Mouse (Mus musculus) midbrain, postnatal 0 days (tissue): ENCODE measurements around the gene Nfic. TPM values are rescaled to one million over a fixed set of nuclear protein-coding genes. Genes with fewer than 3 reads are reported as not detected.

Experiments
- ATAC-seq: fragments of 200-750 bp; cut with Nextera tagmentation; 2 replicates; pipeline ENCODE4 v1.8.0; 2017; ENCODE audit warnings: moderate number of reproducible peaks, mild to moderate bottlenecking, moderate TSS enrichment, moderate library complexity; ENCODE audit not compliant: low FRiP score
- DNase-seq: peaks from one replicate; pipeline ENCODE4 v3.0.0-alpha.2; 2015; ENCODE audit warnings: low spot score
- H3K27ac ChIP-seq: fragments of 300-500 bp; sonication (generic); 2 replicates; pipeline ENCODE4 v1.5.1; 2014; ENCODE audit warnings: low read depth, mild to moderate bottlenecking, low read length, mixed read lengths
- H3K27me3 ChIP-seq: fragments of 300-500 bp; sonication (generic); 2 replicates; pipeline ENCODE4 v1.6.1; 2014; ENCODE audit warnings: low read length, control low read depth, mixed read lengths; ENCODE audit not compliant: insufficient read depth
- H3K36me3 ChIP-seq: fragments of 300-500 bp; sonication (generic); 2 replicates; pipeline ENCODE4 v1.6.1; 2014; ENCODE audit warnings: low read length, control low read depth, mixed read lengths; ENCODE audit not compliant: insufficient read depth
- H3K4me1 ChIP-seq: fragments of 300-500 bp; sonication (generic); 2 replicates; pipeline ENCODE4 v1.6.1; 2014; ENCODE audit warnings: mild to moderate bottlenecking, control low read depth, antibody characterized with exemption, low read length, mixed read lengths; ENCODE audit not compliant: insufficient read depth
- H3K4me2 ChIP-seq: fragments of 300-500 bp; sonication (generic); 2 replicates; pipeline ENCODE4 v1.6.1; 2014; ENCODE audit warnings: low read depth, mild to moderate bottlenecking, low read length, mixed read lengths; ENCODE audit not compliant: poor library complexity, severe bottlenecking
- H3K4me3 ChIP-seq: fragments of 300-500 bp; sonication (generic); 2 replicates; pipeline ENCODE4 v1.5.1; 2014; ENCODE audit warnings: low read depth, mild to moderate bottlenecking, low read length, moderate library complexity
- H3K9ac ChIP-seq: fragments of 300-500 bp; sonication (generic); replicated peaks from 2 replicates; pipeline ENCODE4 v1.6.1; 2014; ENCODE audit warnings: mild to moderate bottlenecking, low read length, moderate library complexity, mixed read lengths; ENCODE audit not compliant: poor library complexity, severe bottlenecking
- H3K9me3 ChIP-seq: fragments of 300-500 bp; sonication (generic); 2 replicates; pipeline ENCODE4 v1.6.1; 2016; ENCODE audit warnings: low read length, control low read depth
- CTCF ChIP-seq: IDR thresholded peaks from 2 replicates; pipeline ENCODE4 v1.5.1; 2016; ENCODE audit warnings: antibody characterized with exemption, mild to moderate bottlenecking
- WGBS: fragments of 180-500 bp; shearing (Covaris S2); extraction: QIAGEN DNeasy Blood & Tissue Kit; methylation state at CpG from one replicate; pipeline ENCODE4 v1.1.7; 2014; 5-methylcytosine and 5-hydroxymethylcytosine counted together
- polyA plus RNA-seq: library from polyadenylated mRNA; unstranded; fragments of >200 nt; fragmentation: Nextera tagmentation; extraction: Ambion mirVana; gene quantifications from 2 replicates; pipeline ENCODE4 v1.2.1, GENCODE M21; 2015
- total RNA-seq: library from RNA; depleted of rRNA; stranded (reverse); fragments of >200 nt; gene quantifications from 2 replicates; pipeline ENCODE4 v1.2.3, GENCODE M21; 2014

Nfic gene
- total and polyA plus RNA-seq, 2 experiments from 2014 or later, result 17.4 to 19.1 TPM

DNA sequence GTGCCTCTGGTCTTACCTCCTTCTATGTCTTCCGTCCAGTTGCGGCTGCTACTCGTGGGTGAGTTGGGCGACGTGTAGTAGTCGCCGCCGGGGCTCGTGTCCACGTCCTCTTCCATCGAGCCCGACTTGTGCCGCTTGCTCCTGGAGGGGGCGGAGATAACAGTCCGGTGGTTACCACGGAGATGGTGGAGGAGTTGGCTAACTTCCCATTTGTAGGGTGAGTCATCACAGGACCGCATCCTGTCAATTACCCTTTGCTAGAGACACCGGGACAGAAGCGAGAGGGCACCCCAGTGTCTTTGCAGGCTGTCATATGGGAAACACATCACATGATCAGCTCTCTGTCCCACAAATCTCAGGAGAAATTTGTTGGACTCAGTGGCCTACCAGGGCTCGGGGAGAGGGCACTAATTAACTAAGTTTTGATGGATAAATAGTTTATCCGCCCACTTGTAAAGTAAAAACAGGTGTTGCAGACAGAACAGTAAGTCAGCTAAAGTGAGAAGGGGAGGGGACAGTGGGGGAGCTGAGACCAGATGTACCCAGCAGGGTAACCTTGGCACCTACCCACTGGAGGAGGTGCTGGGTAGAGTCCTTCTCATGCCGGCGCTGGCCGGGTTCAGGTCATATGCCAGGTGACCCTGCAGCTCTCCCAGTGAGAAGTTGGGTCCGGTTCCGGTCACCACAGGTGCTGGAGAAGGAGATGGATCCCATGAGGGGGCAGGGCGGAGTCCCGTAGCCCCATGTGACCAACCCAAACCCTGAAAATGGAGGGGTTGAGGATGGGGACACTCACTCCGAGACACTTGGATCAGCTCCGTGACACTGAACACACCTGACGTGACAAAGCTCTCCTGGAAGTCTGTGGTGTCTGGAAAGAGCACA, 47.7 kb downstream of the Nfic start:
- DNase-seq (peak; percentile 88), ATAC-seq (no peak)
- Histone ChIP-seq H3K4me3 (no peak overlapping the region), H3K27ac (no peak overlapping the region), H3K27me3 (0 out of 2 replicates have a peak, but pooled peaks cover 4% of the 10 kb centered on the region), H3K9ac (no peak overlapping the region; the same call in 1 of the 2 replicates), H3K36me3 (peaks cover 47% of the 10 kb centered on the region), H3K4me1 (0 out of 2 replicates have a peak, but pooled peaks cover 3% of the 10 kb centered on the region), H3K9me3 (no peaks in the 10 kb centered on the region), H3K4me2 (peak overlapping the region; percentile 22; the same call in 1 of the 2 replicates)
- no peak for TF ChIP-seq CTCF
- 38% methylated on average over 31 of the region's 31 CpGs for WGBS

DNA sequence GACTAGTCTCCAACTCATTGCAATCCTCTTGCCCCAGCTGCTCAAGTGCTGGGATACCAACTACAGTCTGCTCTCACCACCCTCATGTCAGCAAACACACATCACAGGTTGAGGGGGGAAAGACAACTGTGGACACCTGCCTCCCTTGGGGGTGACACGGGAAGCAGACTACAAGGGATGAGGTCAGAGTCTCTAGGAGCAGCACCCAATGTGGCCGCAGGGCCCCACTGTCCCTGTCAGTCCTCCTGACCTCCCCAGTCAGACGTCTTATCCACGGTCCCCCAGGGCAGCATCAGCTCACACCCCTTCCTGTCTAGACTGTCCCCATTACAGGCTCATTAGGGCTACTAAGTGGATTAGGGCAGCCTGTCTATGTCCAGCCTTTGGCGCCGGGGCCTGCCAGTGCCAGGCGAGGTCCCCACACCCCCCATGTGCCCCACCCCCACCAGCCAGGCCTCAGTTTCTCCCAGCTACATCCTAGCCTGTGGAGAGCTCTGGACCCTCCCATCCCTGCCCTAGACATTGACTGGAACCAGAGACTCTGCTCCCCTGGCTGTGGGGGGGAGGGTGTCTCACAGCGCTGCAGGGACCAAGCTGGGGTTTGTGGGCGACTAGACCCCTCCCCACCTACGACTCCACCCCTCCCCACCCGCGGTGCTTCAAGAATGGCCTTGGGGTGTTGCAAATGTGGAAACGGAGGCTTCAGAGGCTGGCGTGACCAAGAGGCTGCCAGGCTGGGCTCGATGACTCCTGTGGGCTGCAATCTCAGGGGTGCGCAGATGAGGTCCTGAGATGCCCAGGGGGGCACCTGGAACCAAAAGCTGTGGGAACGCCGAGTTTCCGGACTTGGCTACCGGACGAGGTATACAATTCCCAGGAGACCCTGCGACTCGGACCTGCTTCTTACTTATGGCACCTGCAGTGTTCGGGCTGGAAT, 48.7 kb downstream of the Nfic start:
- no peaks in the 10 kb centered on the region for H3K9me3 ChIP-seq
- H3K4me3 ChIP-seq, result no peak overlapping the region
- ATAC-seq, result no peak
- no peak overlapping the region for H3K4me2 ChIP-seq
- no peak for DNase-seq
- H3K36me3 ChIP-seq, result peaks cover 47% of the 10 kb centered on the region
- WGBS, result 36% methylated on average over 24 of the region's 24 CpGs
- 0 out of 2 replicates have a peak, but pooled peaks cover 3% of the 10 kb centered on the region for H3K4me1 ChIP-seq
- H3K27ac ChIP-seq, result no peak overlapping the region
- H3K27me3 ChIP-seq, result 0 out of 2 replicates have a peak, but pooled peaks cover 4% of the 10 kb centered on the region
- TF ChIP-seq CTCF, result no peak
- no peak overlapping the region; the same call in 1 of the 2 replicates for H3K9ac ChIP-seq

DNA sequence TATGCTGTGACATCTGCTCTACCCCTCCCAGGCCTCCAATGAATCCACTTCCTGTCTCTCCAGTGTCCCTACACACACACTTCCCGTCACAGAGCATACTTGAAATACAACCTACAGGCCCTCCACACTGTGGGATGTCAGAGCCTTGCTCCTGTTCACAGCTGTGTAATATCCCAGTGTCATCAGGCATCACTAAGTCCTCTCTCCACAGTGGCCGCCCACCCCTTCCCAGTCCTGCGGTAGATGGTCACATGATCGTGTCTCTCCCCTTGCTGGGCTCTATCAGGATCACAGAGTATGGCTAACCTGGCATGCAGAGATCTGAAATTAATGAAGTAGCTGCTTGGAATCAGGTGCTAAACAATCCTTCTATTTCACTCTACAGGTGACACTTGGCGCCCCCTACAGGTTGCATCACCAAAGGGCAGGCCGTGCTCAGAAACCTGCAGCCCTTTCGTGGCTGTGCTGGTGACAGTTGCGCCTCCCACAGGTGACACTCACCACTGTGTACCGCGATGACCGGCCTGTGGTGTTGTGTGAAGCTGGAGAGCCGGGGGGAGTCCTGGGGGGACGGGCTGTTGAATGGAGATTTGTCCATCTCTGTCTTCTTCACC, 49.7 kb downstream of the Nfic start:
- Histone ChIP-seq H3K9ac (no peak overlapping the region), H3K4me1 (no peaks in the 10 kb centered on the region), H3K4me3 (no peak overlapping the region), H3K27ac (no peak overlapping the region), H3K9me3 (no peaks in the 10 kb centered on the region), H3K36me3 (peaks cover 47% of the 10 kb centered on the region), H3K27me3 (0 out of 2 replicates have a peak, but pooled peaks cover 4% of the 10 kb centered on the region), H3K4me2 (no peak overlapping the region)
- ATAC-seq (no peak), DNase-seq (peak; percentile 56)
- 47% methylated on average over 13 of the region's 13 CpGs for WGBS
- peak; percentile 75 for TF ChIP-seq CTCF

DNA sequence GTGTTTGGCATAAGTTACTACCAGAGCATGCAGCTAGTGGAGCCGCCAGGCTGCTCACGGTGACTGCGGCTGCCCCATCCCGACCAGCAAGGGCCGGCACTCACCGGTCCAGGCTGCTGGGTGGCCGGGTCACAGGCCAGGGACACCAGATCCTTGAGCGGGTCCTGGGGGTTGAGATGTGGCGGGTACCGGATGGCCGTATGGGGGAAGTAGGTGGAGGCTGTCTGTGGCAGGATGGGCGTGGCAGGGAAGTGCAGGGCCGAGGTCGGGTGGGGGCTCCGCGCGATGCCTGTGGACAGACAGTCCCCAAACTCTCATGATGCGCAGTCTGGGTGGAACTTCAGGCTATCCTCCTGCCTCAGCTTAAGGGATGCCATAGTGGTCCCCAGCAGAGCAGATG, 50.7 kb downstream of the Nfic start:
- Histone ChIP-seq H3K9ac (no peak overlapping the region), H3K27me3 (0 out of 2 replicates have a peak, but pooled peaks cover 4% of the 10 kb centered on the region), H3K4me2 (no peak overlapping the region), H3K36me3 (peaks cover 57% of the 10 kb centered on the region), H3K27ac (no peak overlapping the region), H3K4me1 (no peaks in the 10 kb centered on the region), H3K9me3 (no peaks in the 10 kb centered on the region), H3K4me3 (no peak overlapping the region)
- WGBS, result 69% methylated on average over 18 of the region's 18 CpGs
- TF ChIP-seq CTCF, result no peak
- DNase-seq (no peak), ATAC-seq (no peak)

DNA sequence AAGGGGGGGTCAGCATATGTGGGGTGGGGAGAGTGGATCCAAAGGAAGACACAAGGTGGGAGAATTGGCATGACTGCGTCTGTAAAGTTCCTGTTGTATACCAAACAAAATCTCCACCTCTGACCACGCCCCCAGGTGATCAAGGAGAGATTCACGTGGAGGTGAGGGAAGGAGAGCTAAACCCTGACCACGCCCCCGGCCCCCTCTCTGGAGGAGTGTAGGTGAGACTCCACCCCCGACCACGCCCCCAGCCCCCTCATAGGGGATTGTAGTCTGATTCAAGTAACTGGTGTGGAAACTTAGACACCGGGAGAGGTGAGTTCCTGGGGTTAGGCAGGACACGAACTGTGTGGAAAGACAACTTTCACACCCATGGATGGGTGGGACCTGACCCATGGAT, 51.4 kb downstream of the Nfic start:
- 28% methylated on average over 9 of the region's 9 CpGs for WGBS
- no peak for DNase-seq
- no peak for TF ChIP-seq CTCF

More for the DNA sequence above, 51.4 kb downstream of the Nfic start:
- Histone ChIP-seq H3K36me3 (peaks cover 63% of the 10 kb centered on the region), H3K27ac (no peak overlapping the region), H3K4me1 (no peaks in the 10 kb centered on the region), H3K27me3 (0 out of 2 replicates have a peak, but pooled peaks cover 4% of the 10 kb centered on the region), H3K9ac (no peak overlapping the region), H3K4me2 (no peak overlapping the region), H3K4me3 (no peak overlapping the region), H3K9me3 (no peaks in the 10 kb centered on the region)
- no peak for ATAC-seq
